Mouse (Mus musculus): ENCODE measurements at regions not wholly inside any gene's neighbourhood (a gene's known extent, or its start where the extent isn't known, plus 50 kb on each side); places are given as distances from the start of the nearest gene placed in this dataset.

GRCm38 (mm10) chr2:178784822-178785589 lies 354.7 kb downstream of the Cdh26 start:
- Histone ChIP-seq H3K4me3 (replicated peaks; ENCODE audit: low read length) (no peak overlapping the region), H3K9me3 (ENCODE audit: control insufficient read depth, low read length) (no peaks in the 10 kb centered on the region), H3K36me3 (replicated peaks; ENCODE audit: control insufficient read depth, insufficient read depth) (no peaks in the 10 kb centered on the region), H3K27ac (no peak overlapping the region), H3K4me1 (replicated peaks; ENCODE audit: control insufficient read depth, insufficient read depth, low read length) (peaks cover 7% of the 10 kb centered on the region), H3K9ac (no peak overlapping the region), H3K27me3 (ENCODE audit: control insufficient read depth, insufficient read depth, low read length) (no peaks in the 10 kb centered on the region), H3K4me2 (replicated peaks) (peak overlapping the region; percentile 18; the same call in 1 of the 2 replicates)
- DNase-seq (ENCODE audit: low spot score), result no peak
- WGBS, result 40% methylated on average over 25 of the region's 25 CpGs
- peak; percentile 34; the same call in 1 of the 2 replicates for ATAC-seq (ENCODE audit: low FRiP score)

- Histone ChIP-seq H3K27ac (no peak overlapping the region), H3K4me3 (replicated peaks; ENCODE audit: low read length) (no peak overlapping the region), H3K36me3 (replicated peaks; ENCODE audit: control insufficient read depth, insufficient read depth) (no peaks in the 10 kb centered on the region), H3K4me1 (replicated peaks; ENCODE audit: control insufficient read depth, insufficient read depth, low read length) (peaks cover 7% of the 10 kb centered on the region), H3K9me3 (ENCODE audit: control insufficient read depth, low read length) (no peaks in the 10 kb centered on the region), H3K4me2 (replicated peaks) (no peak overlapping the region), H3K9ac (no peak overlapping the region), H3K27me3 (ENCODE audit: control insufficient read depth, insufficient read depth, low read length) (no peaks in the 10 kb centered on the region)
- ATAC-seq (ENCODE audit: low FRiP score) (no peak), DNase-seq (ENCODE audit: low spot score) (no peak)
- 56% methylated on average over 6 of the region's 6 CpGs for WGBS
Measured at GRCm38 (mm10) chr2:178785843-178786242, 355.5 kb downstream of the Cdh26 start.

GRCm38 (mm10) chr2:178795841-178796240 lies 365.5 kb downstream of the Cdh26 start:
- Histone ChIP-seq H3K27me3 (ENCODE audit: control insufficient read depth, insufficient read depth, low read length) (no peaks in the 10 kb centered on the region), H3K4me3 (replicated peaks; ENCODE audit: low read length) (no peak overlapping the region), H3K4me2 (replicated peaks) (no peak overlapping the region), H3K27ac (no peak overlapping the region), H3K9me3 (ENCODE audit: control insufficient read depth, low read length) (no peaks in the 10 kb centered on the region), H3K9ac (no peak overlapping the region), H3K4me1 (replicated peaks; ENCODE audit: control insufficient read depth, insufficient read depth, low read length) (no peaks in the 10 kb centered on the region), H3K36me3 (replicated peaks; ENCODE audit: control insufficient read depth, insufficient read depth) (no peaks in the 10 kb centered on the region)
- WGBS, result 43% methylated on average over 3 of the region's 3 CpGs
- ATAC-seq (ENCODE audit: low FRiP score) (no peak), DNase-seq (ENCODE audit: low spot score) (no peak)

GRCm38 (mm10) chr2:178801464-178801863 lies 371.1 kb downstream of the Cdh26 start:
- ATAC-seq (ENCODE audit: low FRiP score), result no peak
- no peak overlapping the region for H3K4me3 ChIP-seq (replicated peaks; ENCODE audit: low read length)
- no peaks in the 10 kb centered on the region for H3K36me3 ChIP-seq (replicated peaks; ENCODE audit: control insufficient read depth, insufficient read depth)
- H3K27me3 ChIP-seq (ENCODE audit: control insufficient read depth, insufficient read depth, low read length), result no peaks in the 10 kb centered on the region
- no peak overlapping the region for H3K27ac ChIP-seq
- no peak for DNase-seq (ENCODE audit: low spot score)
- H3K4me2 ChIP-seq (replicated peaks), result no peak overlapping the region
- H3K4me1 ChIP-seq (replicated peaks; ENCODE audit: control insufficient read depth, insufficient read depth, low read length), result no peaks in the 10 kb centered on the region
- H3K9ac ChIP-seq, result no peak overlapping the region
- H3K9me3 ChIP-seq (ENCODE audit: control insufficient read depth, low read length), result no peaks in the 10 kb centered on the region
- WGBS, result 49% methylated on average over 12 of the region's 12 CpGs

GRCm38 (mm10) chr2:178805283-178805682 lies 375.0 kb downstream of the Cdh26 start:
- Histone ChIP-seq H3K27ac (no peak overlapping the region), H3K9me3 (ENCODE audit: control insufficient read depth, low read length) (no peaks in the 10 kb centered on the region), H3K9ac (no peak overlapping the region), H3K27me3 (ENCODE audit: control insufficient read depth, insufficient read depth, low read length) (no peaks in the 10 kb centered on the region), H3K4me3 (replicated peaks; ENCODE audit: low read length) (no peak overlapping the region), H3K4me1 (replicated peaks; ENCODE audit: control insufficient read depth, insufficient read depth, low read length) (no peaks in the 10 kb centered on the region), H3K4me2 (replicated peaks) (no peak overlapping the region), H3K36me3 (replicated peaks; ENCODE audit: control insufficient read depth, insufficient read depth) (no peaks in the 10 kb centered on the region)
- no peak for ATAC-seq (ENCODE audit: low FRiP score)
- whole genome bisulfite sequencing, result 75% methylated on average over 8 of the region's 8 CpGs
- no peak for DNase-seq (ENCODE audit: low spot score)

- no peak for DNase-seq (ENCODE audit: low spot score)
- Histone ChIP-seq H3K9me3 (ENCODE audit: control insufficient read depth, low read length) (no peaks in the 10 kb centered on the region), H3K36me3 (replicated peaks; ENCODE audit: control insufficient read depth, insufficient read depth) (no peaks in the 10 kb centered on the region), H3K9ac (no peak overlapping the region), H3K27ac (no peak overlapping the region), H3K4me3 (replicated peaks; ENCODE audit: low read length) (no peak overlapping the region), H3K4me2 (replicated peaks) (no peak overlapping the region), H3K4me1 (replicated peaks; ENCODE audit: control insufficient read depth, insufficient read depth, low read length) (no peaks in the 10 kb centered on the region), H3K27me3 (ENCODE audit: control insufficient read depth, insufficient read depth, low read length) (no peaks in the 10 kb centered on the region)
- no peak for ATAC-seq (ENCODE audit: low FRiP score)
- 85% methylated on average over 6 of the region's 6 CpGs for whole genome bisulfite sequencing
Measured at GRCm38 (mm10) chr2:178821552-178821951, 391.2 kb downstream of the Cdh26 start.

GRCm38 (mm10) chr2:178830313-178830712 lies 400.0 kb downstream of the Cdh26 start:
- Histone ChIP-seq H3K4me1 (replicated peaks; ENCODE audit: control insufficient read depth, insufficient read depth, low read length) (no peaks in the 10 kb centered on the region), H3K9ac (no peak overlapping the region), H3K27ac (no peak overlapping the region), H3K4me2 (replicated peaks) (no peak overlapping the region), H3K36me3 (replicated peaks; ENCODE audit: control insufficient read depth, insufficient read depth) (no peaks in the 10 kb centered on the region), H3K9me3 (ENCODE audit: control insufficient read depth, low read length) (no peaks in the 10 kb centered on the region), H3K27me3 (ENCODE audit: control insufficient read depth, insufficient read depth, low read length) (no peaks in the 10 kb centered on the region), H3K4me3 (replicated peaks; ENCODE audit: low read length) (no peak overlapping the region)
- 77% methylated on average over 3 of the region's 3 CpGs for WGBS
- ATAC-seq (ENCODE audit: low FRiP score) (no peak), DNase-seq (ENCODE audit: low spot score) (no peak)

GRCm38 (mm10) chr2:178834986-178835385 lies 404.7 kb downstream of the Cdh26 start:
- Histone ChIP-seq H3K36me3 (replicated peaks; ENCODE audit: control insufficient read depth, insufficient read depth) (no peaks in the 10 kb centered on the region), H3K4me3 (replicated peaks; ENCODE audit: low read length) (no peak overlapping the region), H3K9me3 (ENCODE audit: control insufficient read depth, low read length) (no peaks in the 10 kb centered on the region), H3K4me2 (replicated peaks) (no peak overlapping the region), H3K27ac (no peak overlapping the region), H3K4me1 (replicated peaks; ENCODE audit: control insufficient read depth, insufficient read depth, low read length) (peaks cover 7% of the 10 kb centered on the region; the same call in 1 of the 2 replicates), H3K27me3 (ENCODE audit: control insufficient read depth, insufficient read depth, low read length) (no peaks in the 10 kb centered on the region), H3K9ac (no peak overlapping the region)
- no peak for ATAC-seq (ENCODE audit: low FRiP score)
- DNase-seq (ENCODE audit: low spot score), result no peak
- 87% methylated on average over 7 of the region's 7 CpGs for WGBS

GRCm38 (mm10) chr2:178838571-178838970 lies 408.2 kb downstream of the Cdh26 start:
- no peak overlapping the region for H3K4me2 ChIP-seq (replicated peaks)
- no peaks in the 10 kb centered on the region for H3K36me3 ChIP-seq (replicated peaks; ENCODE audit: control insufficient read depth, insufficient read depth)
- H3K4me3 ChIP-seq (replicated peaks; ENCODE audit: low read length), result no peak overlapping the region
- ATAC-seq (ENCODE audit: low FRiP score), result no peak
- WGBS, result 23% methylated on average over 6 of the region's 6 CpGs
- no peak overlapping the region for H3K9ac ChIP-seq
- H3K9me3 ChIP-seq (ENCODE audit: control insufficient read depth, low read length), result no peaks in the 10 kb centered on the region
- no peak for DNase-seq (ENCODE audit: low spot score)
- H3K27me3 ChIP-seq (ENCODE audit: control insufficient read depth, insufficient read depth, low read length), result no peaks in the 10 kb centered on the region
- no peak overlapping the region for H3K27ac ChIP-seq
- H3K4me1 ChIP-seq (replicated peaks; ENCODE audit: control insufficient read depth, insufficient read depth, low read length), result peaks cover 22% of the 10 kb centered on the region

- DNase-seq (ENCODE audit: low spot score) (no peak), ATAC-seq (ENCODE audit: low FRiP score) (no peak)
- 62% methylated on average over 2 of the region's 2 CpGs for WGBS
Measured at GRCm38 (mm10) chr2:178840975-178841374, 410.6 kb downstream of the Cdh26 start.

More at GRCm38 (mm10) chr2:178840975-178841374, 410.6 kb downstream of the Cdh26 start:
- peaks cover 27% of the 10 kb centered on the region for H3K4me1 ChIP-seq (replicated peaks; ENCODE audit: control insufficient read depth, insufficient read depth, low read length)
- H3K9me3 ChIP-seq (ENCODE audit: control insufficient read depth, low read length), result no peaks in the 10 kb centered on the region
- H3K9ac ChIP-seq, result no peak overlapping the region
- no peak overlapping the region for H3K27ac ChIP-seq
- no peak overlapping the region for H3K4me2 ChIP-seq (replicated peaks)
- no peak overlapping the region for H3K4me3 ChIP-seq (replicated peaks; ENCODE audit: low read length)
- H3K27me3 ChIP-seq (ENCODE audit: control insufficient read depth, insufficient read depth, low read length), result no peaks in the 10 kb centered on the region
- H3K36me3 ChIP-seq (replicated peaks; ENCODE audit: control insufficient read depth, insufficient read depth), result no peaks in the 10 kb centered on the region

Data from hindbrain, embryonic 14.5 days (tissue).